Mouse (Mus musculus) embryonic facial prominence, embryonic 10.5 days (tissue): ENCODE measurements at regions not wholly inside any gene's neighbourhood (a gene's known extent, or its start where the extent isn't known, plus 50 kb on each side); places are given as distances from the start of the nearest gene placed in this dataset. TPM values are rescaled to one million over a fixed set of nuclear protein-coding genes. Genes with fewer than 3 reads are reported as not detected.

Source experiments
- DNase-seq: peaks from one replicate; pipeline ENCODE4 v3.0.0-alpha.2; 2017; ENCODE audit warnings: low spot score
- H3K27ac ChIP-seq: fragments of 300-500 bp; sonication (generic); replicated peaks from 2 replicates; pipeline ENCODE4 v1.5.1; 2016; ENCODE audit warnings: mild to moderate bottlenecking
- H3K27me3 ChIP-seq: fragments of 300-500 bp; sonication (generic); replicated peaks from 2 replicates; pipeline ENCODE4 v1.6.1; 2016; ENCODE audit warnings: low read depth, mild to moderate bottlenecking; ENCODE audit not compliant: poor library complexity, severe bottlenecking
- H3K36me3 ChIP-seq: fragments of 300-500 bp; sonication (generic); replicated peaks from 2 replicates; pipeline ENCODE4 v1.6.1; 2016; ENCODE audit warnings: mild to moderate bottlenecking, moderate library complexity
- H3K4me1 ChIP-seq: fragments of 300-500 bp; sonication (generic); 2 replicates; pipeline ENCODE4 v1.6.1; 2016
- H3K4me3 ChIP-seq: fragments of 300-500 bp; sonication (generic); 2 replicates; pipeline ENCODE4 v1.5.1; 2016; ENCODE audit warnings: mild to moderate bottlenecking, moderate library complexity
- H3K9me3 ChIP-seq: fragments of 300-500 bp; sonication (generic); 2 replicates; pipeline ENCODE4 v1.6.1; 2016; ENCODE audit warnings: mild to moderate bottlenecking
- WGBS: fragments of 180-500 bp; shearing (Covaris S2); methylation state at CpG from one replicate; pipeline ENCODE4 v1.1.7; 2016; 5-methylcytosine and 5-hydroxymethylcytosine counted together
- microRNA-seq: library from miRNA; unstranded; fragments of <30 nt; microRNA quantifications from one replicate; pipeline ENCODE4, GENCODE M21; 2017

DNA sequence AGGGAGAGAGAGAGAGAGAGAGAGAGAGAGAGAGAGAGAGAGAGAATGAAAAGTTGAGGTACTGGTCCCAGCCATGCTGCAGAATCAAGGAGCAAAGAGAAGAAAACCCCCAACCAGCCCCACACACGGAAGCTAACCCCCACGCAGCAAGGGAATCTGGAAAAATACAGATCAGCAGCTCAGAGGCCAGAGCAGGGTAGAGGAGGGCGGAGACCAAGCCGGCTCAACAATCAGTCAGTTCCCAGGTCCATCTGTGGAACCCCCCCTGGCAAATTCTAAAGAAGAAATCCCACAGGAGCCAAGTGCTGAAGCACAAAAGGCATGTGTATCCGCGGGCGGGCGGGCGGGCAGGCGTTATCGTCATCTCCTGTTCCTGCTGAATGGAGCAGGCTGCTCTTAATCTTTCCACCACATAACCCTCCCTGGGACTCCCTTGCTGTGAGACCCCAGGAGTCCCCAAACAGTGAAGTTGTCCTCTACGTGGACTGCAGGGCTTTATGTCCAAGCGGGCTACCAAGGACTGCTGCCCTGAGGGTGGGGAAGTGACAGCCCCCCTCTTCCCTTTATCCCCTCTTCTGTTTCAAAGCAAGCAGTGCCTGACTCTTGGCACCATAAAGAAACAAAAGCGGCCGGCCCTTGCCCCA lies 60.2 kb upstream of the Lhx5 start:
- 3% methylated on average over 15 of the region's 15 CpGs for WGBS
- H3K36me3 ChIP-seq: no peaks in the 10 kb centered on the region
- peak overlapping the region; percentile 34 for H3K4me3 ChIP-seq
- peaks cover 45% of the 10 kb centered on the region for H3K27me3 ChIP-seq
- peaks cover 13% of the 10 kb centered on the region for H3K4me1 ChIP-seq
- no peaks in the 10 kb centered on the region for H3K9me3 ChIP-seq
- DNase-seq: peak; percentile 29
- peak overlapping the region; percentile 72 for H3K27ac ChIP-seq

DNA sequence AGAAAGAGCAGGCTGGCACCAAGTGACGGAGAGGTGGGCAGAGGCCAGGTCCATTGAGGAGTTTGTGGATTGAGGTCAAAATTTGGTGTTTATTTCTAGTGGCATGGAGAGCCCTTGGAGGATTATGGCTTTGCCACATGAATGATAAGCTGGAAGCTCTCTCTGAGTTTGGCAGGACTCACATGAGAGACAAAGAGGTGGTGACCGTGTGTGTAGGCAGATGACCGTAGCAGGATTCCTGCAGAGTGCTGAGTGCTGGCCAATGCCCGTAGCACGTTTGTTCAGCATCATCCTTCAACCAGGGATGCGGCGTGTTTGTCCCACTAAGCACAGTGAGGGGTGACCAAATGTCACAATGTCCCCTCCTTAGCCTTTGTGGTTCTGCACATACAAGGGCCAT lies 58.1 kb upstream of the Lhx5 start:
- no peak for DNase-seq
- no peaks in the 10 kb centered on the region for H3K36me3 ChIP-seq
- WGBS: 86% methylated on average over 7 of the region's 7 CpGs
- peaks cover 45% of the 10 kb centered on the region for H3K27me3 ChIP-seq
- H3K4me3 ChIP-seq: no peak overlapping the region
- peaks cover 13% of the 10 kb centered on the region for H3K4me1 ChIP-seq
- H3K9me3 ChIP-seq: no peaks in the 10 kb centered on the region
- no peak overlapping the region for H3K27ac ChIP-seq

Small RNA genes lying in the stretch of these regions (microRNA-seq; reads per million reads assigned to microRNA genes)
- gene Gm26474: not detected
